Mouse (Mus musculus): Measurements from ENCODE around the gene Spast. TPM values are rescaled to one million over a fixed set of nuclear protein-coding genes. Genes with fewer than 3 reads are reported as not detected.
"Not testable (repeated sequence)": the region's sequence is repeated elsewhere in the genome, so short reads cannot be mapped to it uniquely, and the experiment has no call there.

Spast gene
- polyA plus RNA-seq, 1 experiment from 2014 or later, result 13.0 TPM

GRCm38 (mm10) chr17:74304060-74304459, 34.7 kb upstream of the Spast start:
- no peak for ATAC-seq (replicated peaks; ENCODE audit: low FRiP score)
- Histone ChIP-seq H3K9ac (no peak overlapping the region), H3K4me3 (replicated peaks) (no peak overlapping the region), H3K4me1 (no peaks in the 10 kb centered on the region), H3K4me2 (no peak overlapping the region), H3K9me3 (replicated peaks) (no peaks in the 10 kb centered on the region), H3K27ac (no peak overlapping the region), H3K36me3 (peaks cover 87% of the 10 kb centered on the region), H3K27me3 (no peaks in the 10 kb centered on the region)
- WGBS, result 94% methylated on average over 4 of the region's 4 CpGs

- WGBS, result 92% methylated on average over 4 of the region's 4 CpGs
- H3K9ac ChIP-seq, result no peak overlapping the region
- H3K4me3 ChIP-seq (replicated peaks), result no peak overlapping the region
- H3K9me3 ChIP-seq (replicated peaks), result no peaks in the 10 kb centered on the region
- H3K4me1 ChIP-seq, result no peaks in the 10 kb centered on the region
- ATAC-seq (replicated peaks; ENCODE audit: low FRiP score), result no peak
- H3K27me3 ChIP-seq, result no peaks in the 10 kb centered on the region
- H3K36me3 ChIP-seq, result peaks cover 87% of the 10 kb centered on the region
- H3K4me2 ChIP-seq, result no peak overlapping the region
- H3K27ac ChIP-seq, result no peak overlapping the region
Measured at GRCm38 (mm10) chr17:74305616-74306015, 33.2 kb upstream of the Spast start.

GRCm38 (mm10) chr17:74306021-74306420, 32.8 kb upstream of the Spast start:
- no peak for ATAC-seq (replicated peaks; ENCODE audit: low FRiP score)
- H3K4me3 ChIP-seq (replicated peaks), result no peak overlapping the region
- no peaks in the 10 kb centered on the region for H3K9me3 ChIP-seq (replicated peaks)
- no peak overlapping the region for H3K4me2 ChIP-seq
- 86% methylated on average over 1 of the region's 1 CpGs for WGBS
- H3K27me3 ChIP-seq, result no peaks in the 10 kb centered on the region
- no peak overlapping the region for H3K27ac ChIP-seq
- H3K36me3 ChIP-seq, result peaks cover 87% of the 10 kb centered on the region
- no peak overlapping the region for H3K9ac ChIP-seq
- no peaks in the 10 kb centered on the region for H3K4me1 ChIP-seq

- H3K27ac ChIP-seq, result peak overlapping the region; percentile 96
- no peaks in the 10 kb centered on the region for H3K9me3 ChIP-seq (replicated peaks)
- peaks cover 21% of the 10 kb centered on the region for H3K4me1 ChIP-seq
- peak overlapping the region; percentile 88 for H3K4me3 ChIP-seq (replicated peaks)
- peak overlapping the region; percentile 63 for H3K4me2 ChIP-seq
- ATAC-seq (replicated peaks; ENCODE audit: low FRiP score), result no peak; the same call in none of the 2 replicates
- no peaks in the 10 kb centered on the region for H3K27me3 ChIP-seq
- WGBS, result under 1% methylated on average over 45 of the region's 45 CpGs
- peak overlapping the region; percentile 81 for H3K9ac ChIP-seq
- H3K36me3 ChIP-seq, result peaks cover 27% of the 10 kb centered on the region
Measured at GRCm38 (mm10) chr17:74315445-74316308, 23.1 kb upstream of the Spast start.

GRCm38 (mm10) chr17:74316309-74316863, 22.4 kb upstream of the Spast start:
- Histone ChIP-seq H3K4me1 (peaks cover 21% of the 10 kb centered on the region), H3K27ac (peak overlapping the region; percentile 96), H3K36me3 (peaks cover 20% of the 10 kb centered on the region), H3K9ac (peak overlapping the region; percentile 81), H3K9me3 (replicated peaks) (no peaks in the 10 kb centered on the region), H3K4me2 (peak overlapping the region; percentile 63), H3K4me3 (replicated peaks) (peak overlapping the region; percentile 88), H3K27me3 (no peaks in the 10 kb centered on the region)
- under 1% methylated on average over 48 of the region's 48 CpGs for WGBS
- peak; percentile 95 for ATAC-seq (replicated peaks; ENCODE audit: low FRiP score)

GRCm38 (mm10) chr17:74318721-74319120, 20.1 kb upstream of the Spast start:
- H3K9me3 ChIP-seq (replicated peaks), result no peaks in the 10 kb centered on the region
- H3K4me3 ChIP-seq (replicated peaks), result no peak overlapping the region
- H3K9ac ChIP-seq, result no peak overlapping the region
- H3K4me1 ChIP-seq, result peaks cover 21% of the 10 kb centered on the region
- ATAC-seq (replicated peaks; ENCODE audit: low FRiP score), result no peak
- no peak overlapping the region for H3K4me2 ChIP-seq
- no peaks in the 10 kb centered on the region for H3K27me3 ChIP-seq
- H3K36me3 ChIP-seq, result peaks cover 8% of the 10 kb centered on the region; the same call in 1 of the 2 replicates
- H3K27ac ChIP-seq, result no peak overlapping the region
- 94% methylated on average over 6 of the region's 6 CpGs for WGBS

- Histone ChIP-seq H3K27ac (no peak overlapping the region), H3K36me3 (no peaks in the 10 kb centered on the region), H3K4me2 (no peak overlapping the region), H3K9ac (no peak overlapping the region), H3K9me3 (replicated peaks) (no peaks in the 10 kb centered on the region), H3K27me3 (no peaks in the 10 kb centered on the region), H3K4me3 (replicated peaks) (no peak overlapping the region), H3K4me1 (no peaks in the 10 kb centered on the region)
- ATAC-seq (replicated peaks; ENCODE audit: low FRiP score), result no peak
- WGBS, result 51% methylated on average over 5 of the region's 5 CpGs
Measured at GRCm38 (mm10) chr17:74322400-74323054, 16.3 kb upstream of the Spast start.

GRCm38 (mm10) chr17:74323844-74324243, 14.9 kb upstream of the Spast start, which contains the start of gene Dpy30:
Dpy30 (minus strand) TSS chr17:74323944.
- Histone ChIP-seq H3K4me1 (no peaks in the 10 kb centered on the region), H3K4me2 (no peak within 1 kb of the TSS), H3K36me3 (no peaks in the 10 kb centered on the region), H3K4me3 (replicated peaks) (no peak within 1 kb of the TSS), H3K9ac (no peak within 1 kb of the TSS), H3K9me3 (replicated peaks) (no peaks in the 10 kb centered on the region), H3K27ac (no peak within 1 kb of the TSS), H3K27me3 (no peaks in the 10 kb centered on the region)
- 77% methylated on average over 2 of the region's 2 CpGs for WGBS
- no peak for ATAC-seq (replicated peaks; ENCODE audit: low FRiP score)

GRCm38 (mm10) chr17:74327195-74327594, 11.6 kb upstream of the Spast start:
- not testable (repeated sequence) for H3K4me2 ChIP-seq; H3K4me3 ChIP-seq (replicated peaks); ATAC-seq (replicated peaks; ENCODE audit: low FRiP score); H3K4me1 ChIP-seq; H3K27me3 ChIP-seq; H3K36me3 ChIP-seq; H3K9me3 ChIP-seq (replicated peaks); H3K27ac ChIP-seq; H3K9ac ChIP-seq
- WGBS, result 92% methylated on average over 7 of the region's 7 CpGs

- not testable (repeated sequence) for H3K4me3 ChIP-seq (replicated peaks); H3K27ac ChIP-seq; H3K4me1 ChIP-seq; H3K4me2 ChIP-seq; H3K36me3 ChIP-seq; H3K9ac ChIP-seq; H3K9me3 ChIP-seq (replicated peaks); ATAC-seq (replicated peaks; ENCODE audit: low FRiP score); H3K27me3 ChIP-seq
- WGBS, result 41% methylated on average over 2 of the region's 2 CpGs
Measured at GRCm38 (mm10) chr17:74328146-74328545, 10.6 kb upstream of the Spast start.

- ATAC-seq (replicated peaks; ENCODE audit: low FRiP score), result no peak
- H3K4me3 ChIP-seq (replicated peaks), result no peak overlapping the region
- no peak overlapping the region for H3K27ac ChIP-seq
- H3K9me3 ChIP-seq (replicated peaks), result no peaks in the 10 kb centered on the region
- 81% methylated on average over 9 of the region's 9 CpGs for WGBS
- H3K4me1 ChIP-seq, result no peaks in the 10 kb centered on the region
- H3K27me3 ChIP-seq, result no peaks in the 10 kb centered on the region
- no peak overlapping the region for H3K4me2 ChIP-seq
- H3K9ac ChIP-seq, result no peak overlapping the region
- no peaks in the 10 kb centered on the region for H3K36me3 ChIP-seq
Measured at GRCm38 (mm10) chr17:74331049-74331676, 7.6 kb upstream of the Spast start.
